Mouse (Mus musculus) hindbrain, embryonic 11.5 days (tissue): ENCODE data around the gene Wdr20. TPM values are rescaled to one million over a fixed set of nuclear protein-coding genes. Genes with fewer than 3 reads are reported as not detected.
"Not testable (repeated sequence)": the region's sequence is repeated elsewhere in the genome, so short reads cannot be mapped to it uniquely, and the experiment has no call there.

Experiments
- ATAC-seq: fragments of 200-750 bp; cut with Nextera tagmentation; 2 replicates; pipeline ENCODE4 v1.8.0; 2017; ENCODE audit warnings: mild to moderate bottlenecking, moderate TSS enrichment, moderate library complexity; ENCODE audit not compliant: low FRiP score
- DNase-seq: peaks from one replicate; pipeline ENCODE4 v3.0.0-alpha.2; 2015; ENCODE audit warnings: low spot score
- H3K27ac ChIP-seq: fragments of 300-500 bp; sonication (generic); 2 replicates; pipeline ENCODE4 v1.5.1; 2014; ENCODE audit warnings: mild to moderate bottlenecking, low read depth, low read length
- H3K27me3 ChIP-seq: fragments of 300-500 bp; sonication (generic); 2 replicates; pipeline ENCODE4 v1.6.1; 2014; ENCODE audit warnings: mild to moderate bottlenecking, low read length, moderate library complexity, mixed read lengths; ENCODE audit not compliant: control insufficient read depth, insufficient read depth
- H3K36me3 ChIP-seq: fragments of 300-500 bp; sonication (generic); 2 replicates; pipeline ENCODE4 v1.6.1; 2014; ENCODE audit warnings: mild to moderate bottlenecking, low read length, moderate library complexity, mixed read lengths; ENCODE audit not compliant: control insufficient read depth, insufficient read depth
- H3K4me1 ChIP-seq: fragments of 300-500 bp; sonication (generic); replicated peaks from 2 replicates; pipeline ENCODE4 v1.6.1; 2014; ENCODE audit warnings: low read length, mixed read lengths; ENCODE audit not compliant: control insufficient read depth, insufficient read depth
- H3K4me2 ChIP-seq: fragments of 300-500 bp; sonication (generic); replicated peaks from 2 replicates; pipeline ENCODE4 v1.6.1; 2014; ENCODE audit warnings: mild to moderate bottlenecking, low read depth, low read length
- H3K4me3 ChIP-seq: fragments of 300-500 bp; sonication (generic); 2 replicates; pipeline ENCODE4 v1.5.1; 2014; ENCODE audit warnings: low read depth, low read length
- H3K9ac ChIP-seq: fragments of 300-500 bp; sonication (generic); 2 replicates; pipeline ENCODE4 v1.6.1; 2014; ENCODE audit warnings: low read depth, low read length
- H3K9me3 ChIP-seq: fragments of 300-500 bp; sonication (generic); 2 replicates; pipeline ENCODE4 v1.6.1; 2016; ENCODE audit warnings: low read length; ENCODE audit not compliant: control insufficient read depth
- WGBS: fragments of 180-500 bp; shearing (Covaris S2); extraction: QIAGEN DNeasy Blood & Tissue Kit; methylation state at CpG from one replicate; pipeline ENCODE4 v1.1.7; 2014; 5-methylcytosine and 5-hydroxymethylcytosine counted together
- polyA plus RNA-seq: library from polyadenylated mRNA; unstranded; fragments of >200 nt; fragmentation: Nextera tagmentation; extraction: Ambion mirVana; gene quantifications from 2 replicates; pipeline ENCODE4 v1.2.1, GENCODE M21; 2014

Gene Wdr20
- polyA plus RNA-seq, 1 experiment from 2014 or later: 22.8 TPM

DNA sequence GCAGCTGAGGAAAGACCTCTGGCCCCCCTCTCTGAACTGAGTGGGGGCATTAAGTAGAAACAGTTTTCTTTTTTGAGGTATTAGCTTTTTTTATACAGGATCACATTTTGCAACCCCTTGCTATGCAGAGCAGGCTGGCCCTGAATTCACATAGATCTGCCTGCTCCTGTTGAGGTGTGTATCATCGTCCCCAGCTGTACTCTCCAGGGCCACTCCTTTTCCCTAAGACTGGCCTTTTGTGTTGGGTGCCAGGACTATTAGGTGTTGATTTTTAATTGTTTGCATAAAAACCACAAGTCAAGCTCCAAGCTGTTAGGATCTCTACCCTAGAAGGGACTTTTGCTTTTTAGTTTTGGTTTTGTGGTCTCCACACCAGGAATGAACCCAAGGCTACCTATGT is 39.7 kb upstream of the Wdr20 start:
- DNase-seq (no peak), ATAC-seq (no peak)
- Histone ChIP-seq H3K4me3 (no peak overlapping the region), H3K9ac (no peak overlapping the region), H3K9me3 (no peaks in the 10 kb centered on the region), H3K27me3 (no peaks in the 10 kb centered on the region), H3K4me1 (peaks cover 3% of the 10 kb centered on the region; the same call in 1 of the 2 replicates), H3K36me3 (no peaks in the 10 kb centered on the region), H3K4me2 (no peak overlapping the region), H3K27ac (no peak overlapping the region)
- WGBS: 77% methylated on average over 1 of the region's 1 CpGs

DNA sequence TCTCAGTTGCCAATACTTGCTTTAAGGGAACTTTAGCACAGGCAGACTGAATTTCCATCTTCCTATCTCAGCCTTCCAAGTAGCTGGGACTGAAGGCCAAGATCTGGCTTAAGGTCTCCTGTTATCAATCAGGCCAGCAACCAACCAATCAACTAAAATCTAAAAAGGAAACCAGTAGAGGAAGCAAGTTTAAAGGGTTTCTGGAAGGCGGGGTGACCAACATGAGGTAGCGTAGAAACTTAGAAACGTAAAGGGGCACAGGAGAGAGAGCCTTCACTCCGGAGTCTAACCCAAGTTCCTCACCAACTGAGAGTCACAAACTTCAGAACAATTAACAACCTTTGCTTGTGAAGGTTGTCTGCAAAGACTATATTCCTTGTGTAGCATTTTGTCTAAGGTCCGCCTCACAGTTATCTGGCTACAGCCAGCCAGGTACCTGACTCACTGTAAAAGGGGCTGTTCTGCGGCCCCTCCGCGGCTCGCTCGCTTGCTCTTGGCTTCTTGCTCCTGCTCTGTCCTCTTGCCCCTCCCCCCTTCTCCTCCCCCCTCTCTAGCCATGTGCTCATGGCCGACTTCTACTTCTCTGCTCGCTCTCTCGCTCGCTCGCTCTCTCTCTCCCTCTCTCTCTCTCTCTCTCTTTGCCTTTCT is 39.1 kb upstream of the Wdr20 start:
- 46% methylated on average over 15 of the region's 15 CpGs for WGBS

DNA sequence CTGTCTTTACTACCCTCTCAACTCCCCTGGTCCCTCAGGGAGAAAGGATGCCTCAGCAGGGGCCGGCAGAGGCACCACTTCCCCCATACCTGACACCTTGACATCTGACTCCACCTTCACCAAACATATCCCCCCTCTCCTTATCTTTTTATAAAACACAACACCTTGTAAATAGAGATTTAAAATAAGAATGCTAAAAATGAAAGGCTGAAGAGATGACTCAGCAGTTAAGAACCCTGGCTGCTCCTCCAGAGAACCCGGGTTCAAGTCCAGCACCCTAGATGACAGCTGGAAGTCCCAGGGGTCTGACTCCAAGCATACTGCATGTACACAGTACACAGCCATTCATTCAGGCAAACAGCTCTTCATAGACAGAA is 38.6 kb upstream of the Wdr20 start:
- H3K27me3 ChIP-seq: no peaks in the 10 kb centered on the region
- no peak overlapping the region for H3K4me2 ChIP-seq
- 53% methylated on average over 2 of the region's 2 CpGs for WGBS
- ATAC-seq: no peak
- H3K9ac ChIP-seq: no peak overlapping the region
- H3K4me1 ChIP-seq: peaks cover 3% of the 10 kb centered on the region; the same call in 1 of the 2 replicates
- H3K9me3 ChIP-seq: no peaks in the 10 kb centered on the region
- no peak for DNase-seq
- no peaks in the 10 kb centered on the region for H3K36me3 ChIP-seq
- H3K27ac ChIP-seq: no peak overlapping the region
- no peak overlapping the region for H3K4me3 ChIP-seq

More for the DNA sequence above, 39.1 kb upstream of the Wdr20 start:
- Histone ChIP-seq H3K4me3 (no peak overlapping the region), H3K4me2 (no peak overlapping the region), H3K4me1 (peaks cover 3% of the 10 kb centered on the region; the same call in 1 of the 2 replicates), H3K27me3 (no peaks in the 10 kb centered on the region), H3K36me3 (no peaks in the 10 kb centered on the region), H3K27ac (no peak overlapping the region), H3K9me3 (no peaks in the 10 kb centered on the region), H3K9ac (no peak overlapping the region)
- no peak for ATAC-seq
- no peak for DNase-seq

DNA sequence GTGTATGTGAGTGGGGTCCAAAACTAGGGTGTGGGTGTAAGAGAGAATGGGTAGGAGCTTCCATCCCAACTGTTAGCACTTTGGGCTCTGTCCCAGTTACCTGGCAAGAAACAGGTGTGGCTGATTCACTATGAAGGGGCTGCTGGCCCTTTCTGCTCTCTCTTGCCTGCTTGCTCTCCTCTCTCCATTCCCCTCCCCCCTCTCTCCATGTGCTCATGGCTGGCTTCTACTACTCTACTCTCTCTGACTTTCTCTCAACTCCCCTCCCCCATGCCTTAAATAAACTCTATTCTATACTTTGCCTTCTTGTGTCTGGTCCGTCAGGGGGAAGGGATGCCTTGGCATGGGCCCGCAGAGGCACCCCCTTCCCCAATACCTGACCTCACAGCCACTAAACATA is 37.0 kb upstream of the Wdr20 start:
- H3K27ac ChIP-seq: no peak overlapping the region
- no peak for DNase-seq
- no peak overlapping the region for H3K4me3 ChIP-seq
- H3K4me1 ChIP-seq: no peaks in the 10 kb centered on the region
- ATAC-seq: no peak
- H3K27me3 ChIP-seq: no peaks in the 10 kb centered on the region
- no peak overlapping the region for H3K9ac ChIP-seq
- H3K9me3 ChIP-seq: no peaks in the 10 kb centered on the region
- H3K36me3 ChIP-seq: no peaks in the 10 kb centered on the region
- WGBS: 68% methylated on average over 2 of the region's 2 CpGs
- no peak overlapping the region for H3K4me2 ChIP-seq

DNA sequence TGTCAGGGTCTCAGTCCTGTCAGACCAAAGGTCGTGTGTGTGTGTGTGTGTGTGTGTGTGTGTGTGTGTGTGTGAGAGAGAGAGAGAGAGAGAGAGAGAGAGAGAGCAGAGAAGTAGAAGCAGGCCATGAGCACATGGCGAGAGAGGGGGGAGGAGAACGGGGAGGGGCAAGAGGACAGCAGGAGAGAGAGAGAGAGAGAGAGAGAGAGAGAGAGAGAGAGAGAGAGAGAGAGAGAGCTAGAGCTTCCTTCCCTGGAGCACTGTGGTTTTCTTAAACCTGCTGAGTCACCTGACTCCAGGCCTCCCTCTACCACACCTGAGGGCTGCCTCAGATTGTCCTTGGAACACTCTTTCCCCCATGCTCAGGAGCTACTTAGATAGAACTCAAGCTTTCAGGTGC is 36.4 kb upstream of the Wdr20 start:
- H3K27me3 ChIP-seq, H3K36me3 ChIP-seq, H3K9ac ChIP-seq, H3K27ac ChIP-seq, H3K9me3 ChIP-seq, DNase-seq, H3K4me1 ChIP-seq, ATAC-seq, H3K4me3 ChIP-seq, H3K4me2 ChIP-seq: not testable (repeated sequence)
- 44% methylated on average over 3 of the region's 3 CpGs for WGBS

DNA sequence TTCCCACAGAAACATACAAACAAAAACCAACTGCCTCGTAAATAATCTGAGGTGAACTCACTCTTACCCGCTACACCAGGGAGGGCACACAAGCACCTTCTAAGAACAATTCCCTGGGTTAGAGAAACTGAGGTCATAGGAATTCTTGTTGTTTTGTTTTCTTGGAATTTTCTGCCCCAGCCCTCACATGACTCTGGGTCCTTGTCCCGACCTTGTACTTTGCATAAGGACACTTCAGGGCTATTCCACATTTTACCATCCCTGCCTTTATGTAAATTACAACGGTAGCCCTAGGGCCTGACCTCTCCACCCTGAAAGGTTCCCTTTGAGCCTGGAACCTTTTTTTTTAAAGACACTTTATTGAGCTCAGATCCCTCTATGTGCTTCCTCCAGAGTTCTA is 35.2 kb upstream of the Wdr20 start, which contains the start of gene Hsp90aa1:
Gene Hsp90aa1, minus strand, starts transcription at position 173 of the 400 bp plus-strand sequence.
- ATAC-seq: no peak
- no peaks in the 10 kb centered on the region for H3K27me3 ChIP-seq
- H3K4me1 ChIP-seq: no peaks in the 10 kb centered on the region
- no peak within 1 kb of the TSS for H3K27ac ChIP-seq
- 54% methylated on average over 4 of the region's 4 CpGs for WGBS
- no peak within 1 kb of the TSS for H3K9ac ChIP-seq
- H3K9me3 ChIP-seq: no peaks in the 10 kb centered on the region
- H3K4me2 ChIP-seq: no peak within 1 kb of the TSS
- DNase-seq: no peak
- no peaks in the 10 kb centered on the region for H3K36me3 ChIP-seq
- no peak within 1 kb of the TSS for H3K4me3 ChIP-seq

DNA sequence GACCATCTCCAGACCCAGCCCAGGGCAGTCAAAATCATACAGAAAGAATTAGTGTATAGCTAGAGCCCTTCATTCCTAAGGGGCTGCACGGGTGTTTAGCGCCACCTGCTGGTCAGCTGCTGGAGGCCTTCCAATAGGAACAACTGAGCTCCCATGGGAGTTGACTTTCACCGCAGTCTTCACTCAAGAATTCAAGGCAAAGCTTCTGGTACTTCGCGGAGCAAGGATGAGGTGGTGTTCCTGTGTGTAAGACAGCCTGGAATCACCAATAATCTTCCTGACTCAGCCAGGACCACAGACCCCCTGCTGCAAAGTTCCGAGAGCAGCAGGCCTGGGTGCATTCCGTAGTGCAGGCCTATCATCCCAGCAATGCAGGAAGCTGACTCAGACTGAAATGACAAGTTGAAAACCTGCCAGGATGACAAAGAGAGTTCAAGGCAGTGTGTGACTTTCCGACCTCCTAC is 34.7 kb upstream of the Wdr20 start:
- DNase-seq (peak; percentile 93), ATAC-seq (peak; percentile 72)
- Histone ChIP-seq H3K9ac (no peak overlapping the region), H3K27me3 (no peaks in the 10 kb centered on the region), H3K9me3 (no peaks in the 10 kb centered on the region), H3K4me3 (no peak overlapping the region), H3K27ac (no peak overlapping the region), H3K4me1 (no peaks in the 10 kb centered on the region), H3K4me2 (no peak overlapping the region), H3K36me3 (no peaks in the 10 kb centered on the region)
- 31% methylated on average over 8 of the region's 8 CpGs for WGBS

DNA sequence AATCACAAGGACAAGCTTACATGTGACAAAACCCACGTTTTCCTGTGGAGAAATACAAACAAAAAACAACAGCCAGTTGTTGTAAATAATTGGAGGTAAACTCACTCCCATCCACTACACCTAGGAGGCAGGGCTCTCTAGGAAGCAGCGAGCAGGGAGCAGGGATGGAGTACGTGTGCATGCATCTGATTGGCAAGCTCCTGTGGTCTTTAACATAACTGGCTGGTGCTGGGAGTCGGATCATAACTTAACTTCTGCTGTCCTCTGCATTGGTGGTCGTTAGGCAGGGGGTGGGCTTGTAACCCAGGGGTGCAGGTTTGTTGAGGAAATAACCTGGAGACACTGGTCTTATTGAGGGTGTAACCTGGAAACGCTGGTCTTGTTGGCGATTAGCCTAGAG is 34.1 kb upstream of the Wdr20 start:
- Histone ChIP-seq H3K27ac (no peak overlapping the region), H3K27me3 (no peaks in the 10 kb centered on the region), H3K4me1 (no peaks in the 10 kb centered on the region), H3K4me3 (no peak overlapping the region), H3K4me2 (no peak overlapping the region), H3K36me3 (no peaks in the 10 kb centered on the region), H3K9me3 (no peaks in the 10 kb centered on the region), H3K9ac (no peak overlapping the region)
- no peak for DNase-seq
- ATAC-seq: no peak
- 73% methylated on average over 7 of the region's 7 CpGs for WGBS

DNA sequence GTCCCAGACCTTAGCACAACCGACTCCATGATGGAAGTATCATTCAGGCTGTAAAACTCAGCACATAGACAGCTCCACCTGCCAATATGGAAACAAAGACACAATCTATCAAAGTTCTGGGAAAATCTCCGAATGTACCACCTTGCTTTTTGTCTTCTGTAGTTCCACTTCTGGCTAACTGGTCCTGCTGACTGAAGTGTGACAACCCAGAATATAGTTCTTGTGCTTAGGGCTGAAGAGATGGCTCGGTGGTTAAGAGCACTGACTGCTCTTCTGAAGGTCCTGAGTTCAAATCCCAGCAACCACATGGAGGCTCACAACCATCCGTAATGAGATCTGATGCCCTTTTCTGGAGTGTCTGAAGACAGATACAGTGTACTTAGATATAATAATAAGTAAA is 32.3 kb upstream of the Wdr20 start:
- DNase-seq, H3K4me1 ChIP-seq, H3K27me3 ChIP-seq, H3K4me3 ChIP-seq, H3K36me3 ChIP-seq, H3K27ac ChIP-seq, H3K9ac ChIP-seq, H3K9me3 ChIP-seq, H3K4me2 ChIP-seq, ATAC-seq: not testable (repeated sequence)
- WGBS: 82% methylated on average over 4 of the region's 4 CpGs
